Mouse (Mus musculus) left cerebral cortex, adult 9 months (tissue): Measurements from ENCODE around the gene Ccdc88c.
A peak's percentile ranks its signal among the peaks of the same experiment; 100 is the strongest.

Experiments
- DNase-seq, 2 experiments: peaks; one replicate each; pipeline ENCODE4 v3.0.0; 2022; ENCODE audit warnings: low spot score in 2 of 2

The Ccdc88c gene

DNA sequence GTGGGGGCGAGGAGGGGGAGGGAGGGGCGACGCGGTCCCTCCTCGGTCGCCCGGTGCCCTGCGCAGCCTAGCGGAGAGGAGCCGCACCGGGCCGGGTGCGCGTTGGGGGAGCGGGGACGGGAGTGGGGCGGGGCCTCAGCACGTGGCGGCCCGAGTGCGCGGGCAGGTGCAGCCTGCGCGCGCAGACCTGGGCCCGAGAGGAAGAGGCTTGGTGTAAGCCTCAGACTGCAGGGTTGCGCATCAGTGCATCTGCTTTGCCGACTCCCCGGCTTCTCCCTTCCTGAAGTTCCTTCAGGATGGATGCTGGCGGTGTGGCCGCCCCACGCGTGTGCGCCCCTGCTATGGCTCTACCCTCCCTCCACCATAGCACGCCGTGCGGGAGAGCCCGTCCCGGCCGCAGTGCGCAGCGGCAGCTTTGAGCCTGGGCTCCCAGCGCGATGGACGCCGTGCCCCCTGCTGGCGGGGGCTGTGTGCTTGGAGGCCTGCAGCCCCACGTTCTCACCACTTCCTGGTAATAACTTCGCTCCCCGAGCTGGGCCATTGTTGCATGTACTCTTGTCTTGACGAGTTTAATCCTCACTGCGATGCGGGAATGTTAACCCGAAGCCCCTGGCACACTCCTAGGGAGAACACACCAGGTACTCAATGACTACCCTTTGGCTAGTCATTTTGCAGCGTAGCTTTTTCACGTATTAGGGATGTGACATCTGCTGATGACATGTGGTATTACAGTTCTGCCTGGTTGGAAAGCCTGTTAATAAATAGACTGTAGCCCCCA lies at the start of gene Ccdc88c:
Gene Ccdc88c (minus strand): TSS at position 103 of the 778 bp plus-strand sequence.
- peak; percentile 50 to 71 for DNase-seq

DNA sequence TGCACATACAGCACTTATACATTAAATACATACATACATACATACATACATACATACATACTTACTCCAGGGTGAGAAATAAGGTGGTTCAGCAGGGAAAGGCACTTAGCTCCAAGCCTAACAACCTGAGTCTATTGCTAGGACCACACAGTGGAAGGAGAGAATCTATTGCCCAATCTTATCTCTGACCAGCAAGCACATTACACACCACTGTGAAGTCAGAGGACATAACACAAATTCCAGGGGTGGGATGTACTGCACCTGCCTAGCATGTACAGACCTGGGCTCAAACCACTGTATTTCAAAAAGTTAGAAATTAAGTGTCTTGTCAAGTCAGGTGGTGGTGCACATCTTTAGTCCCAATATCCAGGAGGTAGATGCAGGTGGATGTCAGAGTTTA lies 49.1 kb upstream of the Ccdc88c start:
- DNase-seq: no peak

DNA sequence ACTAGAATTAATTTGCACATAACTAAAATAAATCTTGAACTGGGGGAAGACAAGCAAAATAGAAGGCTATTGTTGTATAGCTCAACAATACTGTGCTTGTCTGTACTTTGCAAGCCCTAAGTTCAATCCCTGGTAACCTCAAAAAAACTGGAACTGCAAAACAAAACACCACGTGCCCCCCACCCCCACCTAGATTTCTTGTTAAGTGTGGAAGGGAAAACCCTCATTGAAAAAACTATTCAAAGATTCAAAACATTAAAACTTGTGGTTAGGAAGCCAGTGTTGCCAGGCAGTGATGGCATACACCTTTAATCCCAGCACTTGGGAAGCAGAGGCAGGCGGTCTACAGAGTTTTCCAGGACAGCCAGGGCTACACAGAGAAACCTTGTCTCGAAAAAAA lies 46.6 kb upstream of the Ccdc88c start:
- DNase-seq: no peak

DNA sequence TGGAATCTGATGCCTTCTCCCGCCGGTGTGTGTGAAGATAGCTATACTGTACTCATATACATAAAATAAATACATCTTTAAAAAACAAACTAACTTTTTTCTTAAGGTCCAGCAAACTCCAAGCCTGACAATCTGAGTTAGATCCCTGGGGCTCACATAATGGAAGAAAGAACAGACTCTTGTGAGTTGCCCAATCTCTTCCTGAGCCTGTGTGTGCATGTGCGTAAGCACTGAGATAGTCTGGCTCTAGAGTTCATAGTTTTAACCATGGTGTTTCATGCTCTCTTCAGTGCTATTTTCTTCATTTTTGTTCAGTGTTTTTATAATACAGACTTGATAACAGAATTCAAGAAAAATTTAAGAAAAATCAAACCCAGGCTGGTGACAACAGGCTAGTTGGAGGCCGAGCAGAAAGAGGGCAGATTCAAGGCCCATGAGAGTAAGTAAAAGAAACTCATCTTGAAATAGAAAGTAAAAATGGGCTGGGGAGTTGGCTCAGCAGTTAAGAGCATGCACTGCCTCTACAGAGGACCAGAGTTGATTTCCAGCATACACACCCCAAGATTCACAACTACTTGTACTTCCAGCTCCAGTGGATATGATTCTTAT lies 46.1 kb upstream of the Ccdc88c start:
- DNase-seq: no peak

GRCm38 (mm10) chr12:101069813-101070212 lies 41.0 kb upstream of the Ccdc88c start:
- DNase-seq: no peak

DNA sequence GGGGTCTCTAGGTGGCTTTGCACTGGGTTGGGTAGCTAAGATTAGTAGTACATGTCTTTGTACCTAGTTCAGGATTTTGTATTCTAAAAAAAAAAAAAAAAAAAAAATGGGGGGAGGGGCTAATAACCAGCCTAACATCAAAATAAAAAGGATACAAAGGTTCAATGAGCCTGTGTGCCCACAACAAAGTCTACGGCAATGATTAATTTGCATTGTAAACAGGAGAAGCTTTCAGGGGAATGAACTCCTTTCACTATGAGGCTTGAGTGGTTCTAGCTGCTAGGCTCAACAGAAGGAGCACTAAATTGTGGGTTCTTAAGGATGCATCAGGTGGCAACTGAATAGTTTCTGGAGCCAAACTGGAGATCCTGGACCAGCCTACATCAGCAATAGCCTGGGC lies 37.5 kb upstream of the Ccdc88c start:
- DNase-seq: no peak

DNA sequence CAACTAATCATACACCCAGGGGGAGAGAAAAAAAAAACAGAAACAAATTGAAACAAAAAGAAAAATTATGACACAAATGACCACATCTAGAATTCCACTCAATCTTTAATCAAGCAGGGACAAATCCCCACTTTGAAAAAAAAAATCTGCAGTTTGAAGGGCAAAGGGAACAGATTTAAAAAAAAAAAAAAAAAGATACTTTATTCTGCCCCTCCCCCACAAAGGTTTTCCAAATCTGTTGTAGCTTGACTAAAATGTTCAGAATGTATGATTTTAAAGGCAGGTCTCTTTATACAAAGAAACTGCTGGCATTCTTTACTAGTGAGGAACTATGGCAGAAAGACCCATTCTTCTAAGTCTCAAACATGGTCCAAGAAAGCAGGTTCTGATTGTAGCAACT lies 11.1 kb upstream of the Ccdc88c start:
- DNase-seq: no peak

- DNase-seq: no peak
Observed at GRCm38 (mm10) chr12:101028247-101028953, 456 bp downstream of the Ccdc88c start.

GRCm38 (mm10) chr12:101027451-101028246 lies 1.2 kb downstream of the Ccdc88c start:
- DNase-seq: peak; percentile 51 to 52

- no peak for DNase-seq
Observed at GRCm38 (mm10) chr12:101026946-101027345, 1.9 kb downstream of the Ccdc88c start.

DNA sequence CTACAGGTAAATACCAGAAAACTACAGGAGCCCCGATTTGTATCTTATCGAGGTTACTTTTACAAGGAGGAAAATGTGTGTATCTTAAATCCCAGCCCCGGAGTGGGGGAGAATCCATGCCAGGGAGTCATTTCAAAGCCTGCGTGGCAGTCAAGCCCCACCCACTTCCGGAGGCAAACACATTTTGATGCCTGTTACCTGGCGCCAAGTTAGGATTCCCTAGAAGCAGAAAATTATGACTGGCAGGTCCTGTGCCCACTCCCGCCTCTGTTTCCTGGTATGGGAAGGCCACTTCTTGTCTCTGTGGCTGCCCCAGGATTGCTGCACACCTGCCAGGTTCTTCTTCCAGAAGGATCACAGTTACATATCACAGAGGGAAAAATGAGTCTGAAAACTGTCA lies 2.3 kb downstream of the Ccdc88c start:
- DNase-seq: no peak

GRCm38 (mm10) chr12:101026025-101026424 lies 2.8 kb downstream of the Ccdc88c start:
- no peak for DNase-seq

GRCm38 (mm10) chr12:101025379-101025778 lies 3.5 kb downstream of the Ccdc88c start:
- no peak for DNase-seq

DNA sequence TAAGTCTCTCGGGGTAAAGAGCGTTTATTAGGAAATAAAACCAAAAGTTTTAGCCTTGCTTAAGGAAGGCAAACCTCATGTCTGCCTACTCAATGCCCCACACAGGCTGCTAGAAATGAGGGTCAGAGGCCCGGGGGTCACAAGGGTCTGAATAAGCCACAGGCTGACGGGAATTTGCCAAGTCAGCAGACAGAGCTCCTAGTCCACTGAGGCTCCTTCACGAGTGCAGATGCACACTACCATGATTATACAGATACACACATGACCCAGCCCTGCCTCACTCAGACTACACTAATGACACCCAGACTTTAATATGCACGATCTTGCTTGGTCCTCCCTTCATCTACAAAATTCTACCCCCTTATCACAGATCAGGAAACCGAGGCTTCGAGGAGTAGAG lies 4.0 kb downstream of the Ccdc88c start:
- DNase-seq: no peak

DNA sequence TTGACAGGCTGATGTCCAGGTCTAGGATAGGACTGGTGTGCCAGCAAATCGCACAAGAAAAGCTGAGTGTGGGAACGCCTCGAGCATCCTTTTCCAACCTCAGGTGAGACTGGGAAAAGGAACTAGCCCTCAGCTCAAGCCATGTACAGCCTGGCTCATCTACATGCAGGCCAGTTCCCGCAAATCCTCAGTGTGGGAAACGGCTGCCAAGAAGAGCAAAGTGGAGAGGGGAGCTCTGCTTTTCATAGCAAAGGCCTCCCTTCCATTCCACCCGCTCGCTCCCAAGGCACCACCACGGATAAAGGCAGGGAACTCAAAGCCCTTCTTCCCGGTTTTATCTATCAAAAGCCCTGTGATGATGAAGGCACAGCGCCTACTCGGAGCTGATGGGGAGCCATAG lies 5.7 kb downstream of the Ccdc88c start:
- DNase-seq: no peak

GRCm38 (mm10) chr12:101022353-101022752 lies 6.5 kb downstream of the Ccdc88c start:
- DNase-seq: no peak

- DNase-seq: no peak
Observed at GRCm38 (mm10) chr12:101021484-101022226, 7.2 kb downstream of the Ccdc88c start.

- no peak for DNase-seq
Observed at GRCm38 (mm10) chr12:101020210-101021015, 8.4 kb downstream of the Ccdc88c start.

GRCm38 (mm10) chr12:101019443-101019842 lies 9.4 kb downstream of the Ccdc88c start:
- DNase-seq: no peak

GRCm38 (mm10) chr12:101019031-101019430 lies 9.8 kb downstream of the Ccdc88c start:
- DNase-seq: no peak
